Mouse (Mus musculus) left cerebral cortex, adult 2 months (tissue): Measurements from ENCODE around the gene Atoh7. TPM values are rescaled to one million over a fixed set of nuclear protein-coding genes. Genes with fewer than 3 reads are reported as not detected.

ENCODE experiments used
- DNase-seq, 2 experiments: peaks; one replicate each; pipeline ENCODE4 v3.0.0; 2021 to 2022; ENCODE audit warnings: low spot score in 2 of 2, mixed read lengths in 1 of 2; ENCODE audit errors: extremely low spot score in 1 of 2
- H3K27ac ChIP-seq: fragments of 200-600 bp; 2 replicates; pipeline ENCODE4 v1.8.1; 2022
- H3K4me3 ChIP-seq: fragments of 200-600 bp; 2 replicates; pipeline ENCODE4 v1.8.1; 2022
- CTCF ChIP-seq: fragments of 200-600 bp; IDR thresholded peaks from 2 replicates; pipeline ENCODE4 v1.8.1; 2022; ENCODE audit warnings: antibody characterized with exemption, mild to moderate bottlenecking, moderate library complexity
- intact Hi-C: fragments of 180-260 bp; cut with DNase I; formaldehyde crosslinking; loops from one replicate; pipeline ENCODE4 v1.15.1; 2025
- total RNA-seq, 2 experiments: library from RNA; stranded (reverse); gene quantifications; 2 replicates each; pipeline ENCODE4 v1.2.3; 2021

The Atoh7 gene
- total RNA-seq, 2 experiments from 2014 or later = 3.3 to 3.4 TPM

DNA sequence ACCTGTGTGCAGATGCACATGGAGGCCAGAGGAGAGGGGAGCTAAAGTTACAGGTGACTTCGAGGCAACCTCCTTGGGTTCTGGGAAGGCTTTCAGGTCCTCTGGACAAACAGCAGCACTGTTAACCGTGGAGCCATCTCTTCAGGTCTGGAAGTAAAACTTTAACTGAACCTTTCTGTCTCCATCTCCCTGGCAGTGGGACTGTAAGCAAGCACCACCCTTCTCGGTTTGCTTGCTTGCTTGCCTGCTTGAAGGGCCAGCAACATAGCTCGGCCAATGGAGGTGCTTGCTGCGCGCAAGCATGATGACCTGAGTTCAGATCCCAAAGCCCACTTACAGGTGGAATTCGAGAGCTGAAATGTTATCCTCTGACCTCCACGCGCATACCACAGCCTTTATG, 34.9 kb upstream of the Atoh7 start:
- no peak overlapping the region for H3K4me3 ChIP-seq
- intact Hi-C loops = loop anchor here (2.0 to 10.0 kb wide), 2 partner anchors 20 to 250 kb away; no protein-coding TSS in a partner anchor
- TF ChIP-seq CTCF = no peak
- H3K27ac ChIP-seq = no peak overlapping the region
- no peak for DNase-seq

DNA sequence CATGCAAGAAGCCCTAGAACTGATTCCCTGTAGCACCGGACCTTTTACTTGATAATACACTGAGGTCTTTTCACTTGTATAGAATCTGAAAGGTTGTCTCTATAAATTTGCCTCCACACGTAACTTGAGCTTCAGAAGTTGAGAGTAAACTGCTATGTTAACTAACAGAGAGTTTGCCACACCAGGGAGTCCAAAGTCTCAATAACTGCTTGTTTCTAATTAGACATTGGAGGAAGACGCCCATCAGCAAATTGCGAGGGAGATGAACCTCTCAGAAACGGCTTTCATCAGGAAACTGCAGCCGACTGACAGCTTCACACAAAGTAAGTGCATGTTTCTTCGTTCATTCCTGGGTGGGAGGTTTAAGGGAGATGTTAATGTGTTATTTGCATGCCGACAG, 33.9 kb upstream of the Atoh7 start:
- intact Hi-C loops = loop anchor here (2.0 to 10.0 kb wide), 4 partner anchors 21 to 251 kb away; partner anchors contain the start of genes Hnrnph3, Pbld2 and Rufy2
- no peak overlapping the region for H3K4me3 ChIP-seq
- DNase-seq = no peak
- TF ChIP-seq CTCF = no peak
- H3K27ac ChIP-seq = no peak overlapping the region

DNA sequence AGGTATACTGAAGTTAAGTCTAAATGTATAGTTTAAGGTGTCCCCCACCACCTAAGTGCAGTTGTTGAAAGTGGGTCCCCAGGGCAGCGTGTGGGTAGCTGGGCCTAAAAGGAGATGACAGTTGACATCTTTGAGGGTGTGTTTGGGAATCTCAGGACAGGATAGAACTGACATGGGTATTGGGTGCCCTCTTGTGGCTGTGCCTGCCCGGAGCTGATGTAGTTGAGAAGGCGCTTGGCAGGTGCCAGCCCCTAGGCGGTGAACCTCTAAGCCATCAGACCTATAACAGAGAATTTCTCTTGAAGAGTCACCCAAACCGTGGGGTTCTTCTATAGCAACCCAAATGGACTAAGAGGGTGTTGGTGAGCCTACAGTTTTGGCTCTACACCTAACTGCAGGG, 33.5 kb upstream of the Atoh7 start:
- peak; percentile 93 for TF ChIP-seq CTCF
- intact Hi-C loops = loop anchor here (2.0 to 10.0 kb wide), 4 partner anchors 21 to 251 kb away; partner anchors contain the start of genes Hnrnph3, Pbld2 and Rufy2
- no peak overlapping the region for H3K27ac ChIP-seq
- H3K4me3 ChIP-seq = no peak overlapping the region
- peak; percentile 78 for DNase-seq

DNA sequence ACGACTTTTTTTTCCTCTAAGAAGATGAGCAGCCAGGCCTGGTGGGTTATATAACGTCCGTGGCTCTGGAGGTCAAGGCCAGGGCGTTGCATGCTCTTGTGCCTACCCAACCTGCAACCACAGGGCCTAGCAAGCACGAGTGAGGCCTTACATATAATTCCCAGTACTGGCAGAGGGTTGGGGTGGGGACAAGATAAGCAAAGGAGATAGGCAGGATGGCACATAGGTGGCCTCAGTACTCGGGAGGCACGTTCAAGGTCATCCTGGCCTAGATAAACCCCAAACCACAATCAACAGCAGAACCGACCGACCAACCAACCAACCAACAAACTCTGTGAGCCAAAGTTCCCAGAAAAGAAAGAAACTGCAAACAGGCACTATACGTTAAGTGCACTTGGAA, 13.1 kb upstream of the Atoh7 start:
- DNase-seq = no peak

DNA sequence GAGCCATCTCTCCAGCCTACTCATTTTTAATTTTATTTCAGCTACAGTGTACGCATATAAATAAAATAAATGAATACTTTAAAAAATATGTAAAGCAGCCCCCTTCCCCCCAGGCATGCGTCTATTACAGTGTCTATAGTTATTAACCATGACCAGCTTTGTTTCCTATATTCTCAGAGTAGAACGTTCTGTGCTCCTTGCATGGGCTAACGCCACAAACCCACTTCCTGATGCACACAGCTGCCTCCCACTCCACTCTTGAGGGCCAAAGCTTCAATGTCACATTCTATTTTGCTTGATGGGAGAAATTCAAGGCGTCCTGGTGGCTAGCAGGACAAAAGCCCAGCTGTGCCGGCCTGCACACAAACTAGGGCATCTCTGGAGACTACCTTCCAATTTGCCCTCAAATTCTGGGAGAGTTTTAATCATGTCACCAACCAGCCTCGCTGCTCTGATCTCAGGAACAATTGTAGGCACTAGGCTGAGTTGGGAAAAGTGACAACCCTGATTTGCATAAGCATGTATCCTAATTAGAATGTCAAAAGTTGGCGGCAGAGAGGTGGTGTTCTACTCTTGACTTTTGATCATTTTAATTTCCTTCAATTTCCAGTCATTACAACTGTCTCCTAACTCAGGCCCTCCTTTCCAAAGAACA, 10.2 kb upstream of the Atoh7 start:
- no peak for DNase-seq

More for the DNA sequence above, 13.1 kb upstream of the Atoh7 start:
- intact Hi-C loops = no loop called here
- Histone ChIP-seq H3K27ac (no peak overlapping the region), H3K4me3 (no peak overlapping the region)
- no peak for TF ChIP-seq CTCF

DNA sequence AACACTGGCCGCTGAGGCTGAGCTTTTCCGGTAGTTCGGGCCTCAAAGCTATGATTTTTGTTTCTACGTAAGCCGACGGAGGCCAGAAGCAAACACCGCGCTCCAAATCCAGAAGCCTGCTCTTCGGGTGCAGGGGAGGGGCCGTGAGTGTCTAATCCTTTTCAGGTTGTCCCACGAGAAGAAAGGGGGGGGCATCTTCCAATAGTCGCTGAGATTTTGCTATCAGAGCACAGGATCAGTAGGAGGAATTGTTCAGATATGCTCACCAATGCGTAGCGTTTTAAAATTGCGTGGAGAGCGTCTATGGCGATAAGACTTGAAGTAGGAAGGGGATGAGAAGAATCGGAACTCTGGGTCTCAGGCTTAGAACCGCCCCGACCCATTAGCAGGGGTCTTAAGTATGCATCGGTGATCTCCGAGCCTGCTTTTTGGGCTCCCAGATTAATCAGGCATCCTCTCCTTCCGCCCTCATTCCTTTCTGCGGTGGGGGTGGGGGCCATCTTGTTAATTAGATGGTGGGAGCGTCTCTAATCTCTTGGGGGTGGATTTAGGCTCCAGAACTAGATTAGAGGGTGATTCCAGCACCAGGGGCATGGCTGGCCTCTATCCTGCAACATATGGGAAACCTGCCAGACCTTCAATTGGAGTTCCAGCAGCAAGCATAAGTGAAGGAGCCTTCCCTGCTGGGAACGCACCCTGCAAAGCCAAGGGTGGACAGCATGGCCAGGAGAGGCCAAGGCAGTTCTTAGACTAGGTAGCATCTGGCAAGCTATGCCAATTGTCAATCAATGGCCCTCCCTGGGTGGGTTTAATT, 9.5 kb upstream of the Atoh7 start:
- peak in 1 of 2 experiments; percentile 24 for DNase-seq
- intact Hi-C loops = no loop called here
- Histone ChIP-seq H3K27ac (peak overlapping the region; percentile 60; the same call in 1 of the 2 replicates), H3K4me3 (peak overlapping the region; percentile 46)
- no peak for TF ChIP-seq CTCF

More for the DNA sequence above, 10.2 kb upstream of the Atoh7 start:
- no peak for TF ChIP-seq CTCF
- H3K4me3 ChIP-seq = peak overlapping the region; percentile 46
- intact Hi-C loops = no loop called here
- no peak overlapping the region; the same call in 1 of the 2 replicates for H3K27ac ChIP-seq

DNA sequence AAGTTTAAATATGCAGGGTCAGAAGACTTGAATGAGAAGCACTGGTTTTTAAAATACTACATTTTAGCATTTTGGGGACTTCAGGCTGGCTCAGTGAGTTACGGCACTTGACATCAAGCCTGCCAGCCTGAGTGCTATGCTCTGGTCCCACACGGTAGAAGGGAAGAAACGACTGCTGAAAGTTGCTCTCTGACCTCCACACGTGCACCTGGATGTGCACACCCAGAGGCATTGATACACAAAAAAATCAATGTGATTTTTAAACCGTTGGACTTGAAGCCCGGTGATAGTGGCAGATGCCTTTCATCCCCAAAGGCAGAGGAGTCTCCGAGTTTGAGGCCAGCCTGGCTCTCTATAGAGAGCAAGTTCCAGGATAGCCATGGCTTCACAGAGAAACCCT, 7.5 kb upstream of the Atoh7 start:
- Histone ChIP-seq H3K27ac (no peak overlapping the region), H3K4me3 (no peak overlapping the region)
- intact Hi-C loops = no loop called here
- TF ChIP-seq CTCF = no peak
- DNase-seq = no peak

DNA sequence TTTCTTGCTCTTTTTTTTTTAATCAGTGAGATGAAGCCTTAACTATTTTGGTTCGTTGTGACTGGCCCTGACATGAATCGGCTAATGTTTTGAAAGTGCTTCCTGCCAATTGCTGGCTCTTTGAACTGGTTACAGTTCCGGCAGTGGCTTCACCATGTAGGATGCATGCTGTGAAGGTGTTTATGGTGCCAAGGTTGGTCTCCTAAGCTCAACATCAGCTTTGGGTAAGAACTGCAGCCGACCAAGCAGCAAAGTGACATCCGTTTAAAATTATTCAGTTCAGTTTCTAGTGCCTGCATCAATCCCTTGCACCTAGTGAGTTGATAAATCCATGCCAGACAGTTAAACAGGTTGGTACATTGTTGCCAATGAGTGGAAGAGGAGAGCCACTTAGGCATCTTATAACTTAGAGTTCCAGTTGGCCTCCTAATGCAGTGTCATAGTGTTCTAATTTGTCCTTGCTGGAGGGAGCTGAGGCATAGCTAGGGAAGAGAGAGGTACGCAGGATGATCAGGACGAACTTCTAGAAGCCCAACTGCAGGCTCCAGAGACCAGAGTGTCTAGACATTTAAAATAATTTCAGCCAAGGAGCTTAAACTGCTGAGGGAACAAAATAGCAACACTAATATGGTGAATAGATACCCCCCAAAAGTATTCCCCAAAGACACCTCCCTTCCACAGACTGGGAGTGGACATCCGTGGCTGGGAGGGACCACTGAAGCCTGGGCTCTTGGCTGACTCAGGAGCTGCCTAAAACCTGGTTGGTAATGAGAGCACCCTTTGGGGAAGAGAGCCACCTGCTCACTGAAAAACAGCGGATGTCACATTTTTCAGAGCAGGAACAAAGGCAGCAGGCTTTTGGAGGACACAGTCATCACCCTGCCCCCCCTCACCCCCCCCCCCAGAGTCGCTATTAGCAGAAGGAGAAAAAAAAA, 6.6 kb upstream of the Atoh7 start:
- no peak for DNase-seq
- Histone ChIP-seq H3K4me3 (no peak overlapping the region), H3K27ac (no peak overlapping the region)
- no peak for TF ChIP-seq CTCF
- intact Hi-C loops = no loop called here

GRCm38 (mm10) chr10:63096757-63097156, 2.7 kb upstream of the Atoh7 start:
- no peak overlapping the region for H3K4me3 ChIP-seq

DNA sequence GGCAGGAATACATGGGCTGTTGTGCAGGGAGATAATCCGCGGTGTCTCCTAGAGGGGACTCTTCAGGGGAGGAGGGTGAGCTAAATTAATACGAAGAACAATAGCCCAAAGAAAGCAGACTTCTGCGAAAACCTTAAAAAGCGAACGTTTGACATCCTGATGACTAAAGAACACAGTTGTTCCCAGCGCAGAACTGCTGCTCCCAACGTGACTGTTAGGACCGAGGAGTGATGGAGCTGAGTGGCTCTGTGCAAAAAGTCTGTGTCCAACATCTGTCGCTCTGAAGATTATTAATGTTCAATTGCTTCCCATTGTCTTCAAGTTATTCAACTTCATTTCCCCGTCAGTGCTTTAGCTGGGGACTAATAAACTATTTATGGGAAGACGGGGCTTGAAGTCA, 1.3 kb upstream of the Atoh7 start:
- intact Hi-C loops = no loop called here
- no peak for DNase-seq
- H3K27ac ChIP-seq = no peak overlapping the region
- H3K4me3 ChIP-seq = no peak overlapping the region
- TF ChIP-seq CTCF = no peak

More at GRCm38 (mm10) chr10:63096757-63097156, 2.7 kb upstream of the Atoh7 start:
- no peak overlapping the region for H3K27ac ChIP-seq
- no peak for TF ChIP-seq CTCF
- no peak for DNase-seq
- intact Hi-C loops = no loop called here

GRCm38 (mm10) chr10:63099941-63100562, 601 bp downstream of the Atoh7 start:
- DNase-seq = peak; percentile 75 to 78
- peak overlapping the region; percentile 88 for H3K27ac ChIP-seq
- no peak for TF ChIP-seq CTCF
- intact Hi-C loops = no loop called here
- H3K4me3 ChIP-seq = peak overlapping the region; percentile 83
